27 mouse cellular contexts compared by ENCODE assay signal in genomic region chr1:162886138-162886816, GRCm38 (mm10). TPM values are rescaled to one million over a fixed set of nuclear protein-coding genes. Genes with fewer than 3 reads are reported as not detected.
A peak's percentile ranks its signal among the peaks of the same experiment; 100 is the strongest.
DNase-seq lines count a peak whose midpoint lies in the region; ATAC-seq and TF ChIP-seq lines count a peak whose summit lies in the region.
"Had no signal": no experiment of that assay in that cellular context is flagged by ENCODE, and none has a peak within 500 bp of the region (broad histone marks: within the 10 kb centered on the region; RNA-seq: fewer than 3 reads in every experiment).

No protein-coding gene starts in this region.

- no peak overlapping the region for H3K4me2 ChIP-seq in kidney, postnatal 0 days (ENCODE audit: low read length)
- H3K4me2 ChIP-seq in lung, postnatal 0 days (replicated peaks; ENCODE audit: low read depth, low read length): no peak overlapping the region
- H3K4me2 ChIP-seq in intestine, postnatal 0 days (replicated peaks; ENCODE audit: low read depth): peak overlapping the region; percentile 38
- H3K4me2 ChIP-seq: embryonic facial prominence, embryonic 15.5 days; hindbrain, embryonic 15.5 days; midbrain, embryonic 13.5 days had no signal

- H3K9me3 ChIP-seq in kidney, postnatal 0 days (replicated peaks; ENCODE audit: low read length): no peaks in the 10 kb centered on the region
- H3K9me3 ChIP-seq in lung, postnatal 0 days (ENCODE audit: low read length): no peaks in the 10 kb centered on the region
- H3K9me3 ChIP-seq in intestine, postnatal 0 days (ENCODE audit: control insufficient read depth): no peaks in the 10 kb centered on the region
- 0 out of 2 replicates have a peak, but pooled peaks cover 4% of the 10 kb centered on the region for H3K9me3 ChIP-seq in midbrain, embryonic 10.5 days (replicated peaks)
- H3K9me3 ChIP-seq: embryonic facial prominence, embryonic 15.5 days; G1E; heart, embryonic 10.5 days; hindbrain, embryonic 15.5 days; limb, embryonic 10.5 days; midbrain, embryonic 13.5 days had no signal

- H3K36me3 ChIP-seq in kidney, postnatal 0 days (ENCODE audit: insufficient read depth, low read length): no peaks in the 10 kb centered on the region
- peaks cover 2% of the 10 kb centered on the region; the same call in 1 of the 2 replicates for H3K36me3 ChIP-seq in kidney, adult 2 months (ENCODE audit: control insufficient read depth, insufficient read depth, low read length)
- H3K36me3 ChIP-seq in lung, postnatal 0 days (ENCODE audit: insufficient read depth, low read length): no peaks in the 10 kb centered on the region; the same call in 1 of the 2 replicates
- H3K36me3 ChIP-seq in intestine, postnatal 0 days (ENCODE audit: control insufficient read depth, insufficient read depth): no peaks in the 10 kb centered on the region
- H3K36me3 ChIP-seq in midbrain, embryonic 10.5 days: no peaks in the 10 kb centered on the region
- H3K36me3 ChIP-seq: embryonic facial prominence, embryonic 15.5 days; G1E; heart, embryonic 10.5 days; hindbrain, embryonic 15.5 days; limb, embryonic 10.5 days; midbrain, embryonic 13.5 days had no signal

- WGBS in kidney, postnatal 0 days: 76% methylated on average over 11 of the region's 11 CpGs
- 54% methylated on average over 11 of the region's 11 CpGs for WGBS in kidney, adult 2 months
- WGBS in lung, postnatal 0 days: 65% methylated on average over 11 of the region's 11 CpGs
- WGBS in intestine, postnatal 0 days: 40% methylated on average over 11 of the region's 11 CpGs
- whole genome bisulfite sequencing in midbrain, embryonic 10.5 days: 85% methylated on average over 11 of the region's 11 CpGs
- WGBS in cerebellum, adult 2 months: 89% methylated on average over 11 of the region's 11 CpGs

- peak; percentile 17; the same call in 1 of the 2 replicates for TF ChIP-seq CTCF in kidney, postnatal 0 days (IDR thresholded peaks at IDR 0.05; ENCODE audit: low read depth)
- no peak for TF ChIP-seq CTCF in kidney, adult 2 months (conservative IDR thresholded peaks at IDR 0.05; ENCODE audit: insufficient read depth, insufficient read length, low read depth, low read length)
- TF ChIP-seq CTCF in lung, postnatal 0 days (IDR thresholded peaks at IDR 0.05): peak; percentile 31
- peak; percentile 56 for TF ChIP-seq CTCF in intestine, postnatal 0 days (IDR thresholded peaks at IDR 0.05; ENCODE audit: low read depth)
- no peak for TF ChIP-seq CTCF in cerebellum, adult 2 months (IDR thresholded peaks at IDR 0.05; ENCODE audit: borderline replicate concordance, insufficient read depth, low read depth, low read length)

- no peak overlapping the region for H3K4me3 ChIP-seq in kidney, postnatal 0 days (replicated peaks; ENCODE audit: low read depth, low read length)
- H3K4me3 ChIP-seq in kidney, adult 2 months (ENCODE audit: insufficient read depth, low read depth, low read length): no peak overlapping the region
- no peak overlapping the region for H3K4me3 ChIP-seq in lung, postnatal 0 days (ENCODE audit: low read depth, low read length)
- H3K4me3 ChIP-seq in intestine, postnatal 0 days (ENCODE audit: low read depth, low read length): no peak overlapping the region
- no peak overlapping the region for H3K4me3 ChIP-seq in midbrain, embryonic 10.5 days
- H3K4me3 ChIP-seq in cerebellum, adult 2 months (replicated peaks; ENCODE audit: insufficient read depth, low read depth, low read length): no peak overlapping the region
- H3K4me3 ChIP-seq: embryonic facial prominence, embryonic 15.5 days; heart, embryonic 10.5 days; hindbrain, embryonic 15.5 days; limb, embryonic 10.5 days; midbrain, embryonic 13.5 days had no signal

- TF ChIP-seq EP300 in lung, postnatal 0 days (IDR thresholded peaks at IDR 0.05): peak; percentile 22; the same call in 1 of the 2 replicates

- peak; percentile 40 for DNase-seq in kidney, postnatal 0 days (ENCODE audit: low spot score)
- no peak for DNase-seq in kidney, adult 2 months
- DNase-seq in lung, postnatal 0 days (ENCODE audit: low spot score): peak; percentile 74
- no peak for DNase-seq in lung, postnatal 36 days
- DNase-seq in midbrain, embryonic 10.5 days (ENCODE audit: low spot score): no peak
- no peak for DNase-seq in cerebellum, adult 2 months
- DNase-seq: adrenal gland, postnatal 10 days; cerebellum, adult 9-11 months; gastrocnemius, postnatal 10 days; heart, postnatal 4 days; kidney, adult 8-10 months; lung, postnatal 10 days; right cerebral cortex, postnatal 14 days; spleen, adult 18-20 months; thymus, postnatal 36 days had no signal

- ATAC-seq in kidney, postnatal 0 days (replicated peaks; ENCODE audit: low FRiP score, low read depth): peak; percentile 83; the same call in 1 of the 2 replicates
- ATAC-seq in lung, postnatal 0 days: peak; percentile 47; the same call in 1 of the 2 replicates
- peak; percentile 95 for ATAC-seq in intestine, postnatal 0 days
- no peak for ATAC-seq in inflammation-experienced regulatory T-cells, adult 6 months
- ATAC-seq: CD4-positive, CD25-positive, alpha-beta regulatory T cell, adult 4 months; forebrain, embryonic 14.5 days; midbrain, embryonic 13.5 days had no signal

- TF ChIP-seq POLR2A in kidney, adult 2 months (IDR thresholded peaks at IDR 0.05; ENCODE audit: low read depth, low read length): no peak
- TF ChIP-seq POLR2A in cerebellum, adult 2 months (IDR thresholded peaks at IDR 0.05; ENCODE audit: borderline replicate concordance, insufficient read depth, low read length): no peak

- no peaks in the 10 kb centered on the region for H3K4me1 ChIP-seq in kidney, postnatal 0 days (replicated peaks; ENCODE audit: insufficient read depth, low read length)
- H3K4me1 ChIP-seq in kidney, adult 2 months (ENCODE audit: control insufficient read depth, insufficient read depth, low read length): peaks cover 7% of the 10 kb centered on the region; the same call in 1 of the 2 replicates
- H3K4me1 ChIP-seq in lung, postnatal 0 days (ENCODE audit: insufficient read depth, low read depth, low read length): 0 out of 2 replicates have a peak, but pooled peaks cover 3% of the 10 kb centered on the region
- peaks cover 8% of the 10 kb centered on the region; the same call in 1 of the 2 replicates for H3K4me1 ChIP-seq in intestine, postnatal 0 days (replicated peaks; ENCODE audit: control insufficient read depth, insufficient read depth, low read length)
- no peaks in the 10 kb centered on the region for H3K4me1 ChIP-seq in midbrain, embryonic 10.5 days
- H3K4me1 ChIP-seq in cerebellum, adult 2 months (ENCODE audit: control insufficient read depth, insufficient read depth, low read length): no peaks in the 10 kb centered on the region
- H3K4me1 ChIP-seq: embryonic facial prominence, embryonic 15.5 days; heart, embryonic 10.5 days; hindbrain, embryonic 15.5 days; limb, embryonic 10.5 days; midbrain, embryonic 13.5 days had no signal

- no peaks in the 10 kb centered on the region for H3K27me3 ChIP-seq in kidney, postnatal 0 days (ENCODE audit: insufficient read depth, low read length)
- no peaks in the 10 kb centered on the region for H3K27me3 ChIP-seq in kidney, adult 2 months (replicated peaks; ENCODE audit: control insufficient read depth, insufficient read depth, low read length)
- no peaks in the 10 kb centered on the region for H3K27me3 ChIP-seq in lung, postnatal 0 days (replicated peaks; ENCODE audit: insufficient read depth, low read length)
- H3K27me3 ChIP-seq in intestine, postnatal 0 days (replicated peaks; ENCODE audit: control insufficient read depth, insufficient read depth, low read length): no peaks in the 10 kb centered on the region
- no peaks in the 10 kb centered on the region for H3K27me3 ChIP-seq in midbrain, embryonic 10.5 days (ENCODE audit: low read depth, poor library complexity, severe bottlenecking)
- H3K27me3 ChIP-seq in cerebellum, adult 2 months (ENCODE audit: control insufficient read depth, insufficient read depth, low read length): no peaks in the 10 kb centered on the region
- H3K27me3 ChIP-seq: embryonic facial prominence, embryonic 15.5 days; hindbrain, embryonic 15.5 days; midbrain, embryonic 13.5 days had no signal

- no peak overlapping the region for H3K9ac ChIP-seq in kidney, postnatal 0 days (ENCODE audit: low read depth, low read length)
- no peak overlapping the region for H3K9ac ChIP-seq in lung, postnatal 0 days (replicated peaks; ENCODE audit: low read depth)
- H3K9ac ChIP-seq in intestine, postnatal 0 days (ENCODE audit: low read depth, low read length): no peak overlapping the region
- H3K9ac ChIP-seq: embryonic facial prominence, embryonic 15.5 days; hindbrain, embryonic 15.5 days; midbrain, embryonic 13.5 days had no signal

- H3K27ac ChIP-seq in kidney, postnatal 0 days: no peak overlapping the region
- H3K27ac ChIP-seq in kidney, adult 2 months (ENCODE audit: insufficient read depth, low read depth, low read length): no peak overlapping the region
- H3K27ac ChIP-seq in lung, postnatal 0 days (ENCODE audit: low read length): no peak overlapping the region
- peak overlapping the region; percentile 57 for H3K27ac ChIP-seq in intestine, postnatal 0 days (ENCODE audit: low read depth, low read length)
- H3K27ac ChIP-seq in midbrain, embryonic 10.5 days (replicated peaks): no peak overlapping the region
- no peak overlapping the region for H3K27ac ChIP-seq in cerebellum, adult 2 months (ENCODE audit: insufficient read depth, low read length)
- H3K27ac ChIP-seq: embryonic facial prominence, embryonic 15.5 days; heart, embryonic 10.5 days; hindbrain, embryonic 15.5 days; limb, embryonic 10.5 days; midbrain, embryonic 13.5 days had no signal

RNA-seq across cellular contexts. Expression of gene Fmo2, which starts 12.2 kb away (rescaled TPM):
- 30.3 and 31.8 TPM in 2 replicates for polyA plus RNA-seq in kidney, postnatal 0 days (2015; fragmentation: Nextera tagmentation; extraction: Ambion mirVana)
- 116 and 161 TPM in 2 replicates for polyA plus RNA-seq in kidney, adult 2 months (2012; rRNA removed)
- 266 and 286 TPM in 2 replicates for polyA plus RNA-seq in lung, postnatal 0 days (2015; fragmentation: Nextera tagmentation; extraction: Ambion mirVana)
- 3.8 and 4.4 TPM in 2 replicates for polyA plus RNA-seq in intestine, postnatal 0 days (2015; fragmentation: Nextera tagmentation; extraction: Ambion mirVana)
- 0.02 TPM in 1 of 2 replicates, not detected in the other for polyA plus RNA-seq in midbrain, embryonic 10.5 days (2016; fragmentation: Nextera tagmentation; extraction: Ambion mirVana)
- 2.0 and 2.8 TPM in 2 replicates for polyA plus RNA-seq in cerebellum, adult 2 months (2012; rRNA removed)
- polyA plus RNA-seq in inflammation-experienced regulatory T-cells, adult 6 months (2017; shearing (Covaris generic)): not detected
- polyA plus RNA-seq: CD4-positive, CD25-positive, alpha-beta regulatory T cell, adult 4 months; heart, embryonic 10.5 days; midbrain, embryonic 13.5 days; neural tube, embryonic 11.5 days had no signal

RNA-seq across cellular contexts. Expression of gene Fmo1, which starts 19.9 kb away (rescaled TPM):
- polyA plus RNA-seq in kidney, postnatal 0 days (2015; fragmentation: Nextera tagmentation; extraction: Ambion mirVana): 82.2 and 82.5 TPM in 2 replicates
- 488 and 529 TPM in 2 replicates for polyA plus RNA-seq in kidney, adult 2 months (2012; rRNA removed)
- 86.4 and 103 TPM in 2 replicates for polyA plus RNA-seq in lung, postnatal 0 days (2015; fragmentation: Nextera tagmentation; extraction: Ambion mirVana)
- polyA plus RNA-seq in intestine, postnatal 0 days (2015; fragmentation: Nextera tagmentation; extraction: Ambion mirVana): 7.3 and 8.2 TPM in 2 replicates
- polyA plus RNA-seq in midbrain, embryonic 10.5 days (2016; fragmentation: Nextera tagmentation; extraction: Ambion mirVana): 10.9 and 14.7 TPM in 2 replicates
- polyA plus RNA-seq in cerebellum, adult 2 months (2012; rRNA removed): 7.1 and 7.3 TPM in 2 replicates
- polyA plus RNA-seq in inflammation-experienced regulatory T-cells, adult 6 months (2017; shearing (Covaris generic)): 1 to 10 TPM in 1 of 3 experiments, under 1 TPM in 1, not detected in 1; 0.32 to 6.2 TPM
- polyA plus RNA-seq: G1E had no signal

RNA-seq across cellular contexts. Expression of gene Fmo6, which starts 51.0 kb away (rescaled TPM):
- 0.15 TPM in 1 of 2 replicates, not detected in the other for polyA plus RNA-seq in kidney, postnatal 0 days (2015; fragmentation: Nextera tagmentation; extraction: Ambion mirVana)
- polyA plus RNA-seq in kidney, adult 2 months (2012; rRNA removed): not detected in 2 replicates
- 0.08 and 0.16 TPM in 2 replicates for polyA plus RNA-seq in lung, postnatal 0 days (2015; fragmentation: Nextera tagmentation; extraction: Ambion mirVana)
- polyA plus RNA-seq in intestine, postnatal 0 days (2015; fragmentation: Nextera tagmentation; extraction: Ambion mirVana): not detected in 2 replicates
- polyA plus RNA-seq in midbrain, embryonic 10.5 days (2016; fragmentation: Nextera tagmentation; extraction: Ambion mirVana): not detected in 2 replicates
- polyA plus RNA-seq in cerebellum, adult 2 months (2012; rRNA removed): not detected in 2 replicates
- not detected for polyA plus RNA-seq in inflammation-experienced regulatory T-cells, adult 6 months (2017; shearing (Covaris generic))
- polyA plus RNA-seq: CD4-positive, CD25-positive, alpha-beta regulatory T cell, adult 4 months; forebrain, embryonic 14.5 days; G1E; heart, embryonic 10.5 days; hindbrain, embryonic 15.5 days; limb, embryonic 10.5 days; liver, adult 2 months; midbrain, embryonic 13.5 days; neural tube, embryonic 11.5 days had no signal

Comparison
In these comparisons a context has a peak if more than half of its experiments do, and no peak if none do; other contexts are left out.
1. DNase-seq: peak in kidney, postnatal 0 days (single experiment) and lung, postnatal 0 days (single experiment); none in kidney, adult 2 months (single experiment), lung, postnatal 36 days (single experiment), midbrain, embryonic 10.5 days (single experiment) and cerebellum, adult 2 months (0 of 2).
2. CTCF ChIP-seq: peak in kidney, postnatal 0 days (single experiment), lung, postnatal 0 days (single experiment) and intestine, postnatal 0 days (single experiment); none in kidney, adult 2 months (single experiment) and cerebellum, adult 2 months (single experiment).